Mouse (Mus musculus) gastrocnemius, postnatal 14 days (tissue): Measurements from ENCODE around the gene Cplx1. TPM values are rescaled to one million over a fixed set of nuclear protein-coding genes. Genes with fewer than 3 reads are reported as not detected.

Source experiments
- DNase-seq: peaks from one replicate; pipeline ENCODE4 v3.0.0; 2021; ENCODE audit warnings: mixed read lengths
- intact Hi-C: fragments of 180-260 bp; cut with DNase I; formaldehyde crosslinking; loops from one replicate; pipeline ENCODE4 v1.15.1; 2025; ENCODE audit warnings: low total_unique reads
- long read RNA-seq, 2 experiments: library from polyadenylated mRNA; stranded (forward); transcript quantifications; one replicate each; pipeline ENCODE4 v2.0.0; 2021
- total RNA-seq, 2 experiments: library from RNA; stranded (reverse); gene quantifications; 2 replicates each; pipeline ENCODE4 v1.2.3; 2021

The Cplx1 gene
- total RNA-seq, result under 1 TPM; 0.20 to 0.43 TPM
- long read RNA-seq, experiment 1, result 0 reads
- long read RNA-seq, experiment 2, result 0 reads

GRCm38 (mm10) chr5:108549489-108550206 lies at the start of gene Cplx1:
Cplx1 (minus strand) TSS chr5:108550024.
- intact Hi-C loops, result no loop called here
- peak; percentile 33 for DNase-seq

- intact Hi-C loops, result no loop called here
- DNase-seq, result no peak
Measured at GRCm38 (mm10) chr5:108581361-108581891, 31.6 kb upstream of the Cplx1 start.

GRCm38 (mm10) chr5:108573054-108573453 lies 23.2 kb upstream of the Cplx1 start:
- intact Hi-C loops, result loop anchor here (10.0 kb wide), 1 partner anchor 148 kb away; no protein-coding TSS in a partner anchor
- DNase-seq, result no peak

GRCm38 (mm10) chr5:108570991-108571390 lies 21.2 kb upstream of the Cplx1 start:
- intact Hi-C loops, result loop anchor here (10.0 kb wide), 1 partner anchor 146 kb away; no protein-coding TSS in a partner anchor

GRCm38 (mm10) chr5:108567104-108567503 lies 17.3 kb upstream of the Cplx1 start:
- no peak for DNase-seq
- intact Hi-C loops, result no loop called here

More at GRCm38 (mm10) chr5:108570991-108571390, 21.2 kb upstream of the Cplx1 start:
- DNase-seq, result no peak

- DNase-seq, result no peak
- intact Hi-C loops, result no loop called here
Measured at GRCm38 (mm10) chr5:108566523-108566922, 16.7 kb upstream of the Cplx1 start.

GRCm38 (mm10) chr5:108565381-108565780 lies 15.6 kb upstream of the Cplx1 start:
- intact Hi-C loops, result no loop called here
- DNase-seq, result no peak

- intact Hi-C loops, result no loop called here
- DNase-seq, result no peak
Measured at GRCm38 (mm10) chr5:108564346-108564745, 14.5 kb upstream of the Cplx1 start.

- intact Hi-C loops, result no loop called here
- no peak for DNase-seq
Measured at GRCm38 (mm10) chr5:108562483-108562882, 12.7 kb upstream of the Cplx1 start.

- no peak for DNase-seq
- intact Hi-C loops, result no loop called here
Measured at GRCm38 (mm10) chr5:108556986-108557385, 7.2 kb upstream of the Cplx1 start.

GRCm38 (mm10) chr5:108554041-108554440 lies 4.2 kb upstream of the Cplx1 start:
- intact Hi-C loops, result no loop called here
- DNase-seq, result no peak

- intact Hi-C loops, result no loop called here
- DNase-seq, result no peak
Measured at GRCm38 (mm10) chr5:108550207-108550594, 377 bp upstream of the Cplx1 start.

- no peak for DNase-seq
- intact Hi-C loops, result no loop called here
Measured at GRCm38 (mm10) chr5:108549137-108549488, 711 bp downstream of the Cplx1 start.

- intact Hi-C loops, result no loop called here
Measured at GRCm38 (mm10) chr5:108547636-108548035, 2.2 kb downstream of the Cplx1 start.

GRCm38 (mm10) chr5:108543516-108544291 lies 6.1 kb downstream of the Cplx1 start:
- intact Hi-C loops, result no loop called here
- DNase-seq, result no peak

More at GRCm38 (mm10) chr5:108547636-108548035, 2.2 kb downstream of the Cplx1 start:
- no peak for DNase-seq

- intact Hi-C loops, result no loop called here
Measured at GRCm38 (mm10) chr5:108534188-108534587, 15.6 kb downstream of the Cplx1 start.

GRCm38 (mm10) chr5:108522597-108522996 lies 27.2 kb downstream of the Cplx1 start:
- no peak for DNase-seq
- intact Hi-C loops, result no loop called here

More at GRCm38 (mm10) chr5:108534188-108534587, 15.6 kb downstream of the Cplx1 start:
- DNase-seq, result no peak

- intact Hi-C loops, result no loop called here
- no peak for DNase-seq
Measured at GRCm38 (mm10) chr5:108521896-108522295, 27.9 kb downstream of the Cplx1 start.

GRCm38 (mm10) chr5:108521016-108521415 lies 28.8 kb downstream of the Cplx1 start:
- intact Hi-C loops, result no loop called here
- DNase-seq, result no peak

GRCm38 (mm10) chr5:108520153-108520552 lies 29.7 kb downstream of the Cplx1 start:
- DNase-seq, result no peak
- intact Hi-C loops, result no loop called here
